Mouse (Mus musculus) C2C12 (cell line): ENCODE measurements around the gene Prickle2.

Experiments
- CEBPB ChIP-seq: IDR thresholded peaks from one replicate; pipeline ENCODE4 v1.6.1; 2011; ENCODE audit warnings: low read depth, mild to moderate bottlenecking, control low read depth, moderate library complexity
- CTCF ChIP-seq: IDR thresholded peaks from one replicate; pipeline ENCODE4 v1.5.1; 2011; ENCODE audit not compliant: control insufficient read depth, insufficient read depth, insufficient read length
- FOSL1 ChIP-seq: IDR thresholded peaks from one replicate; pipeline ENCODE4 v1.8.0; 2011; ENCODE audit warnings: mild to moderate bottlenecking, low read length; ENCODE audit not compliant: poor library complexity, insufficient read depth, severe bottlenecking
- MAX ChIP-seq: IDR thresholded peaks from one replicate; pipeline ENCODE4 v1.6.1; 2011; ENCODE audit warnings: mild to moderate bottlenecking, control low read depth
- MYOD1 ChIP-seq: IDR thresholded peaks from one replicate; pipeline ENCODE4 v1.6.1; 2011; ENCODE audit warnings: low read depth; ENCODE audit not compliant: control insufficient read depth, insufficient read length
- MYOG ChIP-seq: IDR thresholded peaks from one replicate; pipeline ENCODE4 v1.6.1; 2011; ENCODE audit not compliant: control insufficient read depth, insufficient read length; ENCODE audit errors: extremely low read depth
- USF1 ChIP-seq: IDR thresholded peaks from one replicate; pipeline ENCODE4 v1.6.1; 2011; ENCODE audit warnings: low read depth, mild to moderate bottlenecking, control low read depth, moderate library complexity

GRCm38 (mm10) chr6:92446662-92447061 is 259.3 kb downstream of the Prickle2 start:
- no peak for TF ChIP-seq CTCF
- no peak for TF ChIP-seq USF1
- TF ChIP-seq MYOD1: no peak
- no peak for TF ChIP-seq MAX
- TF ChIP-seq MYOG: no peak
- no peak for TF ChIP-seq CEBPB
- TF ChIP-seq FOSL1: no peak
